Mouse (Mus musculus) gastrocnemius, postnatal 4 days (tissue): ENCODE data around the gene Dtx3. TPM values are rescaled to one million over a fixed set of nuclear protein-coding genes. Genes with fewer than 3 reads are reported as not detected.

Experiments used
- DNase-seq, 2 experiments: peaks; one replicate each; pipeline ENCODE4 v3.0.0; 2021 to 2022; ENCODE audit warnings: low spot score in 2 of 2, mixed read lengths in 2 of 2
- total RNA-seq, 2 experiments: library from RNA; stranded (reverse); gene quantifications; 2 replicates each; pipeline ENCODE4 v1.2.3; 2021

The Dtx3 gene
- total RNA-seq, 2 experiments from 2014 or later: 43.8 to 49.7 TPM

DNA sequence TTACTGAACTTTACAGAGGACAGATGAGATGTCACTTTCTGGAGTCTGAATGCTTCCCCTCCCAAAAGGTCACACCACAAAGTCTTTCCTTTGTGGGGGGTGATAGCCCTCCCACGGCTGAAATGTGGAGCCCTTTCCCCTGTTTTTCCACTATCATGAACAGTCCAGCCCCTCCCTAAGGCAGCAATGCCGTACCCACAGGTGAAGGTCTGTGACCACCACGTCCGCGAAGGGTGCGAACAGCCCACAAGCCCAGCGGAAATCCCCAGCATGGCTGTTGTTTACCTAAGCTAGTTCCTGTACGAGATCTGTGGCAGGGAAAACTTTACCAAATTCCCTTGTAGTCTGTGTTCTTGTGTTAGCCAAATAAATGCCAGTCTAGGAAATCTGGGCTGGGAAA, 54.0 kb downstream of the Dtx3 start:
- no peak for DNase-seq

- no peak for DNase-seq
Measured at GRCm38 (mm10) chr10:127140971-127141370, 54.6 kb downstream of the Dtx3 start.

Other genes starting within 250 kb of the Dtx3 start
- gene Ctdsp2, start 217.0 kb downstream of the Dtx3 start, total RNA-seq: 100 to 1,000 TPM; 194 to 205 TPM
- gene Avil, start 195.0 kb downstream of the Dtx3 start, total RNA-seq: under 1 TPM; 0.42 to 0.52 TPM
- 10 to 100 TPM; 29.2 to 38.5 TPM for gene Tsfm, start 164.9 kb downstream of the Dtx3 start, total RNA-seq
- 10 to 100 TPM; 18.3 to 18.8 TPM for gene Mettl1, start 154.3 kb downstream of the Dtx3 start, total RNA-seq
- gene Eef1akmt3, start 154.2 kb downstream of the Dtx3 start, total RNA-seq: 1 to 10 TPM in 1 of 2 experiments, under 1 TPM in 1; 0.78 to 1.1 TPM
- under 1 TPM; 0.78 to 0.86 TPM for gene Cyp27b1, start 147.5 kb downstream of the Dtx3 start, total RNA-seq
- gene March9, start 135.5 kb downstream of the Dtx3 start, total RNA-seq: 1 to 10 TPM; 1.6 to 1.7 TPM
- gene Cdk4, start 132.2 kb downstream of the Dtx3 start, total RNA-seq: 100 to 1,000 TPM; 225 to 253 TPM
- gene Tspan31, start 125.5 kb downstream of the Dtx3 start, total RNA-seq: 10 to 100 TPM; 39.5 to 44.3 TPM
- gene Agap2, start 120.4 kb downstream of the Dtx3 start, total RNA-seq: 1 to 10 TPM; 1.7 to 2.6 TPM
- 10 to 100 TPM; 42.6 to 42.8 TPM for gene Os9, start 74.6 kb downstream of the Dtx3 start, total RNA-seq
- 1 to 10 TPM; 3.4 to 3.6 TPM for gene B4galnt1, start 30.5 kb downstream of the Dtx3 start, total RNA-seq
- gene Slc26a10, start 15.1 kb downstream of the Dtx3 start, total RNA-seq: 1 to 10 TPM; 3.8 to 4.3 TPM
- 10 to 100 TPM; 40.4 to 43.0 TPM for gene Arhgef25, start 5.6 kb downstream of the Dtx3 start, total RNA-seq
- 10 to 100 TPM; 11.5 to 12.7 TPM for gene Pip4k2c, start 15.9 kb upstream of the Dtx3 start, total RNA-seq
- 1 to 10 TPM; 1.2 to 1.4 TPM for gene Kif5a, start 67.6 kb upstream of the Dtx3 start, total RNA-seq
- gene Dctn2, start 70.6 kb upstream of the Dtx3 start, total RNA-seq: 100 to 1,000 TPM; 145 to 146 TPM
- 10 to 100 TPM; 34.2 to 41.9 TPM for gene Mbd6, start 93.3 kb upstream of the Dtx3 start, total RNA-seq
- gene Mars, start 116.1 kb upstream of the Dtx3 start, total RNA-seq: 10 to 100 TPM; 47.5 to 48.0 TPM
- gene Arhgap9, start 126.2 kb upstream of the Dtx3 start, total RNA-seq: 1 to 10 TPM; 2.8 to 3.9 TPM
- 10 to 100 TPM in 1 of 2 experiments, 1 to 10 TPM in 1; 9.0 to 11.8 TPM for gene Gli1, start 146.2 kb upstream of the Dtx3 start, total RNA-seq
- gene Inhbe, start 158.7 kb upstream of the Dtx3 start, total RNA-seq: under 1 TPM in 1 of 2 experiments, not detected in 1; 0.08 TPM
- gene Inhbc, start 174.7 kb upstream of the Dtx3 start, total RNA-seq: under 1 TPM in 1 of 2 experiments, not detected in 1; 0.29 TPM
- 100 to 1,000 TPM in 1 of 2 experiments, 10 to 100 TPM in 1; 87.7 to 101 TPM for gene R3hdm2, start 184.6 kb upstream of the Dtx3 start, total RNA-seq